Mouse (Mus musculus): ENCODE results near the gene Ror2. TPM values are rescaled to one million over a fixed set of nuclear protein-coding genes. Genes with fewer than 3 reads are reported as not detected.

The Ror2 gene
- polyA plus RNA-seq, 1 experiment from 2014 or later, result 3.0 TPM

DNA sequence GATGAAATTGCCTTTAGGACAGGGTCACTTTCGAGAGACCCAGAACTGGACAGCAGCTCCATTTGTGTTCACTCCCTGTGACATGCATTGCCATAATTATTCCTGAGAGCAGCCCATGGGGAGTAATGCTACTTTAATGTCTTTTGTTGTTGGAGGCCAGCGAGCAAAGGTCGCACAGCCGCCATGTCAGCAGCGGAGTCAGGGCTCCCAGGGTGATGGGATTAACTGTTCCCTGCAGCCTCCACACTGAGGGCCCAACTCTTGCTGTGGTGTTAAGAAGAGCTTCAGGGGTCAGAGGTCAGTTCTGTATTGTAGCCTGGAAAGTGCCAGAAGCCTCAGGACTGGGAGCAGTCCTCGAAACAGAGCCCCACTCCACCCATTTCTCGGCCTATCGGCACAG is 217.5 kb downstream of the Ror2 start:
- no peaks in the 10 kb centered on the region for H3K9me3 ChIP-seq (ENCODE audit: control insufficient read depth, low read length)
- no peak overlapping the region for H3K9ac ChIP-seq (replicated peaks; ENCODE audit: low read depth, low read length)
- H3K4me3 ChIP-seq (replicated peaks; ENCODE audit: low read length), result no peak overlapping the region
- 51% methylated on average over 8 of the region's 8 CpGs for WGBS
- H3K27ac ChIP-seq (ENCODE audit: low read length), result no peak overlapping the region
- no peaks in the 10 kb centered on the region for H3K27me3 ChIP-seq (replicated peaks; ENCODE audit: control insufficient read depth, insufficient read depth, low read length)
- no peaks in the 10 kb centered on the region for H3K4me1 ChIP-seq (replicated peaks; ENCODE audit: control insufficient read depth, insufficient read depth, low read length)
- no peak overlapping the region for H3K4me2 ChIP-seq (ENCODE audit: low read length)
- no peak for ATAC-seq
- H3K36me3 ChIP-seq (ENCODE audit: control insufficient read depth, insufficient read depth), result no peaks in the 10 kb centered on the region

DNA sequence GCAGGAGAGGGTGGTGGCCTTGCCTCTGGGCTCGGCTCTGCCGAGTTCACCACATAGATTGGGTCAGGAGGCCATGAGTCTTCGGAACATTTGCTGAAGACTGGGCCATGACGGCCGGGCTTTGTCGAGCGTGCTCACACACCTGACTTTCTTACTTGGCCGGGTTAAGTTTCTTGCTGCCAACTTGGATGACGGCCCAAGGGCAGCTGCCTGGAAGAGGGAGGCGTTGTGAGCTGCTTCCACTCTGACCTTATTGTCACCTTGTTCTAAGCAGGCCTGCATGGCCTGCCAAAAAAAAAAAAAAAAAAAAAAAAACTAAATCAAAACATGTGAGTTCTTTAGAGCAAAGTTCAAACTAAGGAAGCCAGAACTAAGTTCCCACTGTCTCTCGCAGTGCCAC is 218.0 kb downstream of the Ror2 start:
- no peaks in the 10 kb centered on the region for H3K4me1 ChIP-seq (replicated peaks; ENCODE audit: control insufficient read depth, insufficient read depth, low read length)
- 75% methylated on average over 11 of the region's 11 CpGs for WGBS
- no peak overlapping the region for H3K27ac ChIP-seq (ENCODE audit: low read length)
- no peaks in the 10 kb centered on the region for H3K36me3 ChIP-seq (ENCODE audit: control insufficient read depth, insufficient read depth)
- H3K9me3 ChIP-seq (ENCODE audit: control insufficient read depth, low read length), result no peaks in the 10 kb centered on the region
- H3K4me3 ChIP-seq (replicated peaks; ENCODE audit: low read length), result no peak overlapping the region
- no peak overlapping the region for H3K4me2 ChIP-seq (ENCODE audit: low read length)
- H3K27me3 ChIP-seq (replicated peaks; ENCODE audit: control insufficient read depth, insufficient read depth, low read length), result no peaks in the 10 kb centered on the region
- ATAC-seq, result no peak
- H3K9ac ChIP-seq (replicated peaks; ENCODE audit: low read depth, low read length), result no peak overlapping the region

DNA sequence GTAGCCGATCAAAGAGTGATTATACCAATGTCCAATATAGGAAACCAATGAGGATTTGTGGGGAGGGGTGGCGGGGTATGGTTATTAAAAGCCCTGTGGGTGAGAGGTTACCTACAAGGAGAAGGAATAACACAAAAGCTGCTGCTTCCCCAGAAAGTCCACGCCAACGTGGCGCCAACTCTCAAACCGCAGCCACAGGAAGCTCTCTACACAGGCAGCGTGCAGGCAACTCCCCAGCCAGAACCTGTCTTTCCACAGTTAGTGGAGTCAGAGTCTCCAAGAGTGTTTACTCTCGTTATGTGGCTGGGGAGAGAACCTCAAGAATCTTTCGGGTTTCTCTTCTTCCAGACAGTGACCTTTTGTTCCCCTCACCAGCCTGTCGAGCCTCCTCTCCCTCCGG is 220.8 kb downstream of the Ror2 start:
- Histone ChIP-seq H3K36me3 (ENCODE audit: control insufficient read depth, insufficient read depth) (no peaks in the 10 kb centered on the region), H3K4me3 (replicated peaks; ENCODE audit: low read length) (no peak overlapping the region), H3K27me3 (replicated peaks; ENCODE audit: control insufficient read depth, insufficient read depth, low read length) (no peaks in the 10 kb centered on the region), H3K4me2 (ENCODE audit: low read length) (no peak overlapping the region), H3K9me3 (ENCODE audit: control insufficient read depth, low read length) (no peaks in the 10 kb centered on the region), H3K9ac (replicated peaks; ENCODE audit: low read depth, low read length) (no peak overlapping the region), H3K4me1 (replicated peaks; ENCODE audit: control insufficient read depth, insufficient read depth, low read length) (no peaks in the 10 kb centered on the region), H3K27ac (ENCODE audit: low read length) (no peak overlapping the region)
- WGBS, result 88% methylated on average over 11 of the region's 11 CpGs
- ATAC-seq, result no peak

DNA sequence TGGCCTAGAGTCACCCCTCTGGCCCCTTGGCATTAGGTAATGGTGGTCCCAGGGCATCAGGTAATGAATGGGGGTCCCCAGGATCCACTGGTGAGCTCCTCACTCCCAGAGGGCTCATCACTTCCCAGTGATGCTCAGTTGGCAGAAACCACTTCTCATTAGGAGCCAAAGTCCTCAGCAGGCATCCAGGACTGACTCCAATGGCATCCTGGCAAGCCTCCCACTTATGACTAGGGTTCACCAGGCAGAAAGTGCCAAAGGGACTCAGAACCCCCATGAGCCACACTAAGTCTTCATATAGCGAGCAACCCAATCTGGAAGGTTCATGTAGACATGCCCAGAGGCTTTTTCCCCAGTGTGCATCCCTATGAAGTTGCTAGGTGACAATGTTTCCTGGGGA is 221.2 kb downstream of the Ror2 start:
- Histone ChIP-seq H3K27me3 (replicated peaks; ENCODE audit: control insufficient read depth, insufficient read depth, low read length) (no peaks in the 10 kb centered on the region), H3K4me2 (ENCODE audit: low read length) (no peak overlapping the region), H3K27ac (ENCODE audit: low read length) (no peak overlapping the region), H3K9ac (replicated peaks; ENCODE audit: low read depth, low read length) (no peak overlapping the region), H3K36me3 (ENCODE audit: control insufficient read depth, insufficient read depth) (no peaks in the 10 kb centered on the region), H3K9me3 (ENCODE audit: control insufficient read depth, low read length) (no peaks in the 10 kb centered on the region), H3K4me1 (replicated peaks; ENCODE audit: control insufficient read depth, insufficient read depth, low read length) (no peaks in the 10 kb centered on the region), H3K4me3 (replicated peaks; ENCODE audit: low read length) (no peak overlapping the region)
- ATAC-seq, result no peak
- WGBS, result 80% methylated on average over 1 of the region's 1 CpGs

Other genes starting within 250 kb of the Ror2 start
- 28.6 and 32.1 TPM in 2 replicates for gene Sptlc1, start 91.3 kb upstream of the Ror2 start, polyA plus RNA-seq (2015; fragmentation: Nextera tagmentation; extraction: Ambion mirVana)
- gene Msx2, start 186.9 kb upstream of the Ror2 start, polyA plus RNA-seq (2015; fragmentation: Nextera tagmentation; extraction: Ambion mirVana), result 0.38 and 0.41 TPM in 2 replicates